Mouse (Mus musculus) neural tube, embryonic 14.5 days (tissue): Measurements from ENCODE around the gene Rufy4. TPM values are rescaled to one million over a fixed set of nuclear protein-coding genes. Genes with fewer than 3 reads are reported as not detected.

ENCODE experiments used
- ATAC-seq: fragments of 200-750 bp; cut with Nextera tagmentation; 2 replicates; pipeline ENCODE4 v1.8.0; 2017; ENCODE audit warnings: low read depth, mild to moderate bottlenecking, moderate TSS enrichment, moderate library complexity
- H3K27ac ChIP-seq: fragments of 300-500 bp; sonication (generic); 2 replicates; pipeline ENCODE4 v1.5.1; 2014; ENCODE audit warnings: low read depth, mild to moderate bottlenecking, control low read depth, low read length, moderate library complexity, mixed read lengths
- H3K27me3 ChIP-seq: fragments of 300-500 bp; sonication (generic); 2 replicates; pipeline ENCODE4 v1.6.1; 2014; ENCODE audit warnings: low read length; ENCODE audit not compliant: control insufficient read depth, insufficient read depth
- H3K36me3 ChIP-seq: fragments of 300-500 bp; sonication (generic); 2 replicates; pipeline ENCODE4 v1.6.1; 2014; ENCODE audit warnings: low read length, mixed read lengths; ENCODE audit not compliant: control insufficient read depth, insufficient read depth
- H3K4me1 ChIP-seq: fragments of 300-500 bp; sonication (generic); 2 replicates; pipeline ENCODE4 v1.6.1; 2014; ENCODE audit warnings: low read length; ENCODE audit not compliant: control insufficient read depth, insufficient read depth
- H3K4me2 ChIP-seq: fragments of 300-500 bp; sonication (generic); 2 replicates; pipeline ENCODE4 v1.6.1; 2014; ENCODE audit warnings: mild to moderate bottlenecking, low read depth, low read length, control low read depth
- H3K4me3 ChIP-seq: fragments of 300-500 bp; sonication (generic); 2 replicates; pipeline ENCODE4 v1.5.1; 2014; ENCODE audit warnings: low read depth, low read length, control low read depth, mixed read lengths
- H3K9ac ChIP-seq: fragments of 300-500 bp; sonication (generic); replicated peaks from 2 replicates; pipeline ENCODE4 v1.6.1; 2014; ENCODE audit warnings: low read depth, mild to moderate bottlenecking, control low read depth, low read length, mixed read lengths
- H3K9me3 ChIP-seq: fragments of 300-500 bp; sonication (generic); 2 replicates; pipeline ENCODE4 v1.6.1; 2016; ENCODE audit warnings: low read length; ENCODE audit not compliant: control insufficient read depth
- WGBS: fragments of 180-500 bp; shearing (Covaris S2); extraction: QIAGEN DNeasy Blood & Tissue Kit; methylation state at CpG from one replicate; pipeline ENCODE4 v1.1.7; 2014; 5-methylcytosine and 5-hydroxymethylcytosine counted together
- polyA plus RNA-seq: library from polyadenylated mRNA; unstranded; fragments of >200 nt; fragmentation: Nextera tagmentation; extraction: Ambion mirVana; gene quantifications from 2 replicates; pipeline ENCODE4 v1.2.1, GENCODE M21; 2014

Rufy4 gene
- polyA plus RNA-seq, 1 experiment from 2014 or later = 0.15 TPM

DNA sequence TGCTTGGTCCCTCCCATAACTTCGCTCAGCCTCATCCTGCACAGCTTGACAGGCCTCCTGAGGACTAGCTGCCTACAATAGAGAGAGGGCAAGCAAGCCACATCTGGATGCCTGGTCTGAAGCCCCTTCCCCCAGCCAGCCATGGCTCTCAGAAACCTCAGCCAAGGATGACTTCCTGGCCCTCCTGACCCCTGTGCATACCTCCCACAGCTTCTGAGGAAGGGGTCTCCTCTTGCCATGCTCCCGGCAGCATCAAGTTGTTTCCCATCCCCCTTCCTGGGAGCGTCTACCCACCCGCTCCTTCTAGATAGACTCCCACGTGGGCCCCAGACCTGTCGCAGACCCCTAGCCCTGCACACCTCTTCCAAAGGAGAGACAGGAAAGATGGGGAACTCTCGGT lies 35.0 kb upstream of the Rufy4 start:
- H3K27me3 ChIP-seq = no peaks in the 10 kb centered on the region
- H3K27ac ChIP-seq = no peak overlapping the region
- no peak overlapping the region; the same call in 1 of the 2 replicates for H3K4me3 ChIP-seq
- peak overlapping the region; percentile 14; the same call in 1 of the 2 replicates for H3K4me2 ChIP-seq
- H3K4me1 ChIP-seq = peaks cover 7% of the 10 kb centered on the region; the same call in 1 of the 2 replicates
- 68% methylated on average over 7 of the region's 7 CpGs for WGBS
- no peak for ATAC-seq
- H3K9me3 ChIP-seq = no peaks in the 10 kb centered on the region
- H3K9ac ChIP-seq = no peak overlapping the region
- no peaks in the 10 kb centered on the region for H3K36me3 ChIP-seq

DNA sequence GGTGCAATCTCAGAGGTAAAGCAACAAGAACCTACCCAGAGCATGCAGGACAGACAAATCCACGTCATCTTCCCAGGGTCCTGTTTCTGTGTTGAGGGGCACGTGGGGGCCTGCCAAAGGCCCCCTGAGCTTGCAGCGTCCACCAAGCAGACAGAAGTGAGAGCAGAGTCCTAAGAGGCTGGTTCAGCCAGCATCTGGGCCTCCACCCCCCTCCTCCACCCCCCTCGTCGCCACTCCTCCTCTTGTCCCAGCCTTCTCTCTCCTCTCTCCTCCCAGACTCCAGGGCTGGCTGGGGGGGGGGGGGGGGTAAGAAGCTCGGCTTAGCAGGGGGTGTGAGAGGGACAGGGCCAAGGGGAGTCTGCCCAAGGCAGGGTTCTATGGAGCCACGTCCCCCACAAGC lies 34.2 kb upstream of the Rufy4 start:
- Histone ChIP-seq H3K27me3 (no peaks in the 10 kb centered on the region), H3K4me1 (peaks cover 7% of the 10 kb centered on the region; the same call in 1 of the 2 replicates), H3K27ac (no peak overlapping the region), H3K9ac (no peak overlapping the region), H3K36me3 (no peaks in the 10 kb centered on the region), H3K9me3 (no peaks in the 10 kb centered on the region), H3K4me3 (no peak overlapping the region), H3K4me2 (no peak overlapping the region)
- 34% methylated on average over 7 of the region's 7 CpGs for WGBS
- no peak for ATAC-seq

DNA sequence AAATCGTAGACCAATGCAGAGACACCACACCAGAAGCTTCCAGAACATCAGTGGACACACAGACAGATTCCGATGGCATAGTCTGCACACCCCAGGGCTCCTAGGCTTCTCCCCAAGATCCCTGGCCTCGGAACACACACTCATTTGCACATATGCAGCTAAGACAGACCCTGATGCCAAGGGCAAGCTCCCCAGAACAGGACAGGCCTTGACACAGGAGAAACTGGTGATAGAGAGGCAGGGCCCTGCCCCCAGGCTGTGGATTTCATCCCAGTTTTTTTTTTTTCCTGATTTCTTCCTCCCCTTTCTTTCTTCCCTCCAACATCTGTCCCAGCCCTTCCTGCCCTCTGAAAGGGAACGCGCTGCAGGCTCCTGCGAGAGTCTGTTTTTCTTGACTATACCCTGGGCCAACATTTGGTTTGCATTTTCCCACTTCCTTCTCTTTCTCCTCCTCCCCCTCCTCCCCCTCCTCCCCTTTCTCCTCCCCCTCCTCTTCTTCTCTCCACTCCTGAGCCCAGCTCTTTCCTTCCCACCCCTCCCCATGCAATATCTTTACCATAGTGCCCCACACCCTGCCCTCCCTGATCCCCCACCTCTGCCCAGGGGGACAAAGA lies 33.6 kb upstream of the Rufy4 start:
- Histone ChIP-seq H3K27me3 (0 out of 2 replicates have a peak, but pooled peaks cover under 1% of the 10 kb centered on the region), H3K4me1 (peaks cover 7% of the 10 kb centered on the region; the same call in 1 of the 2 replicates), H3K9ac (no peak overlapping the region), H3K9me3 (no peaks in the 10 kb centered on the region), H3K4me2 (no peak overlapping the region), H3K36me3 (no peaks in the 10 kb centered on the region), H3K4me3 (no peak overlapping the region), H3K27ac (no peak overlapping the region)
- ATAC-seq = no peak
- WGBS = 39% methylated on average over 6 of the region's 6 CpGs

DNA sequence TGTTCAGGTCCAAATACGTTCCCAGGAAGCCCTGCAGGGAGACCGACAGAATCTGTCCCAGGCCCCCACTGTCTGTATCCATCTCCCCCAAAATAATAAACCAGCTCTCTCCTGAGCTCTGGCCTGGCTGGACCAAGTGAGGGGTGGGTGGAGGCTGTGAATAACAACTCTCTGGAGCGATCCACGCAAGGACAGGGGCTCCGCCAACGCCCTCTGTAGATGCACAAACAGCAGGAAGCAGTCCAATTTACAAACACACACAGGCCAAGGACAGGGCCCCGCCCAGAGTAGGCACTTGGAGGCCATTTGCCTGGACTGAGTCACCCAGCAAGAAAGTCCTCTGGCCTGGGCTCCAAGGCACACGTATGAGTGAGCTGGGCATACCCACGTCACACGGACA lies 33.1 kb upstream of the Rufy4 start:
- no peak overlapping the region for H3K9ac ChIP-seq
- no peaks in the 10 kb centered on the region for H3K36me3 ChIP-seq
- H3K9me3 ChIP-seq = no peaks in the 10 kb centered on the region
- H3K4me1 ChIP-seq = peaks cover 7% of the 10 kb centered on the region; the same call in 1 of the 2 replicates
- WGBS = 63% methylated on average over 10 of the region's 10 CpGs
- 0 out of 2 replicates have a peak, but pooled peaks cover 3% of the 10 kb centered on the region for H3K27me3 ChIP-seq
- no peak overlapping the region for H3K27ac ChIP-seq
- H3K4me2 ChIP-seq = no peak overlapping the region
- H3K4me3 ChIP-seq = no peak overlapping the region
- ATAC-seq = no peak

DNA sequence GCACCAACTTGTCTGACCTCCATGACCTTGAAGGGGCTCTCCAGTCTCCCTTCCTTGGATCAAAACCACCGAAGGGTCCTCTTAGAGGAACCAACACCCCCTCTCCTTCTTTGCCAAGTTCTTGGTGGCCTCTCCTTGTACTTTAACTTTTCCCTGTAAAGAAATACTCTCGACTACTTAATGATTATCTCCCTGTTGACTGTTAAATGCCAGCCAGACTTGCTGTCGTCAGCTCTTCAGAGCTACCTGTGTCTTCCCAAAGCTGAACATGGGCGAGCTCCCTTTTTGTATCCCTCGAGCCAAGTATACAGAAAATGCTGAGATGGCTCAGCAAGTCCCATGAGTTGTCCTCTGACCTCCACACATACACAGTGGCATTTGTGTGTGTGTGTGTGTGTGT lies 31.9 kb upstream of the Rufy4 start:
- H3K9ac ChIP-seq = no peak overlapping the region
- H3K36me3 ChIP-seq = no peaks in the 10 kb centered on the region
- H3K27me3 ChIP-seq = 0 out of 2 replicates have a peak, but pooled peaks cover 3% of the 10 kb centered on the region
- no peak overlapping the region for H3K27ac ChIP-seq
- H3K4me2 ChIP-seq = no peak overlapping the region
- H3K9me3 ChIP-seq = no peaks in the 10 kb centered on the region
- WGBS = 86% methylated on average over 5 of the region's 5 CpGs
- peaks cover 17% of the 10 kb centered on the region for H3K4me1 ChIP-seq
- no peak for ATAC-seq
- H3K4me3 ChIP-seq = no peak overlapping the region

DNA sequence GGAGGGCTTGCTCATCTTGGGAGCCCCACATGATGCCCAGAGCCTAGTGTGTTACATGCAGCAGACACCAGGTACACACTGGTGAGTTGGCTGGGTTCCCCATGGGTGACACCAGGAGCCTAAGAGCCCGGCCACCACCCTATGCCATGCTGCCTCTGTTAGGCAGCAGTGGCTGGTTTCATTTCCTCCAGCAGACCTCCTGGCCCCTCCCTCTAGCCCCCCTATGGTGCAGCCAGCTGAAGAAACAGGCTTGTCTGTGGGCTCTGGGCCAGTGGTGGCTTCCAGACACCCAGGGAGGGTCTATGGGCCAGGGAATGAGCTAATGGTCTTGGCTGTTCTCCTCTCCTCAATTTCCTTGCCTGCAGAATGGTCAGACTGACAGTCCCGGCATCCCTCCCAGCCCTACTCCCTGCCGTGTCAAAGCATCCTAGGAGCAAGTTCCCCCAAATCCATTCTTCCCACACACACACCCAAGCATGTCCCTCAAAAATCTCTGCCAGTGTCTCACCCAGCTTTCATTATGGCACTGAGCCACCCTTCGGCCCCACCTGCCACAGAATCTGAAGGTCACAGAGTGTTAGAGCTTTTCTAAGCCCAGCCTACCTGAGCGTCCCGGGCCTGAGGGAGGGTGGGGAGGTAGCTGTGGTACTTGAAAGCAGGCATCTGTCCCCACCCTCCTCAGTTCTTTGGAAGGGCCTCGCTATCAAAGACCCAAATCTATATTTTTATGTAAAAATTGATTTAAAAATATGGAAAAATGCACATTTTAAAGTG lies 30.7 kb upstream of the Rufy4 start:
- H3K9ac ChIP-seq = no peak overlapping the region
- no peak overlapping the region for H3K27ac ChIP-seq
- WGBS = 53% methylated on average over 7 of the region's 7 CpGs
- ATAC-seq = no peak
- H3K4me3 ChIP-seq = no peak overlapping the region
- H3K9me3 ChIP-seq = no peaks in the 10 kb centered on the region
- H3K4me1 ChIP-seq = peaks cover 22% of the 10 kb centered on the region
- H3K27me3 ChIP-seq = 0 out of 2 replicates have a peak, but pooled peaks cover 3% of the 10 kb centered on the region
- H3K36me3 ChIP-seq = no peaks in the 10 kb centered on the region
- H3K4me2 ChIP-seq = no peak overlapping the region

DNA sequence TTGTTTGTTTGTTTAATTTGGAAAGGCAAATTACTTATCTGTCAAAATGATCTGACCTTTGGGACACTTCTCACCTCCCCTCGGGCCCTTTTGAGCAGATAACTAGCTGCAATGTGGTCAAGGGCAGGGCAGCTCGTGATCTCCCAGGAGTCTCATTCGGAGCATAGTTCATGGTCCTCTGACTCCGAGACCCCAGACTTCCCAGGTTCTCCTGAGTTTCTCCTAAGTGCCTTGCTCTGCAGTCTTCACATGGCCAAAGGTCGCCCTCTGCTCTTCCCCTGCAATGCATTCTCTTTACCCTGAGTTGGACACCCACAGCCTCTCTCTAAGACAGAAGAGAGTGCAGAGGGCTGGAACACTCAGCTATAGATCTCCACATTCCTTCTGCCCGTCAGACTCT lies 30.0 kb upstream of the Rufy4 start:
- Histone ChIP-seq H3K4me1 (peaks cover 22% of the 10 kb centered on the region), H3K9me3 (no peaks in the 10 kb centered on the region), H3K36me3 (no peaks in the 10 kb centered on the region)

DNA sequence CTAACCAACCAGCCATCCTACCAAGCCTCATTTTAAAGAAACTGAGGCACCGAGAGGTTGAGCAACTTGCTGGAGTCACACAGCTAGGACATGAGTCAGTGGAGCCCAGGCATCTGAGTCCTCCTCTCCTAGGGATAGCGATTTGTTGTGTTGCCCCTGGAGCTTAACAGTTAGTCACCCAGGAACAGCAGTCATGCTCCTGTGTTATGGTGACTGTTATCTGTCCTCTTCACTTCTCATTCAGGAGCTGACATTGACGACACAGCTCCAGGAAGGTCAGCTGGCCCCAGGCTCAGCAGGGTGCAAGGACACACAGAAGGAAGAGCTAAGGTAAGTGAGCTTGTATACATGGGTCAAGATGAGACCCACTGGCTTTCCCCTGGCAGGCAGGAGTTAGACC lies 29.6 kb upstream of the Rufy4 start:
- ATAC-seq = no peak
- Histone ChIP-seq H3K27me3 (0 out of 2 replicates have a peak, but pooled peaks cover 3% of the 10 kb centered on the region), H3K27ac (no peak overlapping the region), H3K36me3 (no peaks in the 10 kb centered on the region), H3K4me2 (no peak overlapping the region), H3K9ac (no peak overlapping the region), H3K4me1 (peaks cover 22% of the 10 kb centered on the region), H3K9me3 (no peaks in the 10 kb centered on the region), H3K4me3 (no peak overlapping the region)
- WGBS = 55% methylated on average over 3 of the region's 3 CpGs

More for the DNA sequence above, 30.0 kb upstream of the Rufy4 start:
- H3K4me3 ChIP-seq = no peak overlapping the region
- ATAC-seq = no peak
- 66% methylated on average over 6 of the region's 6 CpGs for WGBS
- H3K27me3 ChIP-seq = 0 out of 2 replicates have a peak, but pooled peaks cover 3% of the 10 kb centered on the region
- H3K4me2 ChIP-seq = no peak overlapping the region
- no peak overlapping the region for H3K9ac ChIP-seq
- H3K27ac ChIP-seq = no peak overlapping the region
